Mouse (Mus musculus) midbrain, embryonic 11.5 days (tissue): ENCODE measurements around the gene Pafah1b2. TPM values are rescaled to one million over a fixed set of nuclear protein-coding genes. Genes with fewer than 3 reads are reported as not detected.
A peak's percentile ranks its signal among the peaks of the same experiment; 100 is the strongest.

ENCODE experiments used
- ATAC-seq: fragments of 200-750 bp; cut with Nextera tagmentation; 2 replicates; pipeline ENCODE4 v1.8.0; 2017; ENCODE audit warnings: moderate TSS enrichment, moderate library complexity; ENCODE audit not compliant: low FRiP score
- DNase-seq: peaks from one replicate; pipeline ENCODE4 v3.0.0; 2015; ENCODE audit warnings: low spot score; ENCODE audit errors: missing footprints
- H3K27ac ChIP-seq: fragments of 300-500 bp; sonication (generic); 2 replicates; pipeline ENCODE4 v1.5.1; 2014; ENCODE audit warnings: low read depth, low read length
- H3K27me3 ChIP-seq: fragments of 300-500 bp; sonication (generic); 2 replicates; pipeline ENCODE4 v1.6.1; 2014; ENCODE audit warnings: mild to moderate bottlenecking, low read length, moderate library complexity, mixed read lengths; ENCODE audit not compliant: control insufficient read depth, insufficient read depth
- H3K36me3 ChIP-seq: fragments of 300-500 bp; sonication (generic); 2 replicates; pipeline ENCODE4 v1.6.1; 2014; ENCODE audit warnings: mild to moderate bottlenecking, low read length, moderate library complexity, mixed read lengths; ENCODE audit not compliant: control insufficient read depth, insufficient read depth
- H3K4me1 ChIP-seq: fragments of 300-500 bp; sonication (generic); 2 replicates; pipeline ENCODE4 v1.6.1; 2014; ENCODE audit warnings: low read length; ENCODE audit not compliant: control insufficient read depth, insufficient read depth
- H3K4me2 ChIP-seq: fragments of 300-500 bp; sonication (generic); 2 replicates; pipeline ENCODE4 v1.6.1; 2014; ENCODE audit warnings: mild to moderate bottlenecking, moderate library complexity
- H3K4me3 ChIP-seq: fragments of 300-500 bp; sonication (generic); 2 replicates; pipeline ENCODE4 v1.5.1; 2014; ENCODE audit warnings: low read depth, low read length
- H3K9ac ChIP-seq: fragments of 300-500 bp; sonication (generic); 2 replicates; pipeline ENCODE4 v1.6.1; 2014; ENCODE audit warnings: low read length
- H3K9me3 ChIP-seq: fragments of 300-500 bp; sonication (generic); 2 replicates; pipeline ENCODE4 v1.6.1; 2016; ENCODE audit warnings: low read length; ENCODE audit not compliant: control insufficient read depth
- whole genome bisulfite sequencing: fragments of 180-500 bp; shearing (Covaris S2); extraction: QIAGEN DNeasy Blood & Tissue Kit; methylation state at CpG from one replicate; pipeline ENCODE4 v1.1.7; 2014; 5-methylcytosine and 5-hydroxymethylcytosine counted together
- polyA plus RNA-seq: library from polyadenylated mRNA; unstranded; fragments of >200 nt; fragmentation: Nextera tagmentation; extraction: Ambion mirVana; gene quantifications from 2 replicates; pipeline ENCODE4 v1.2.1, GENCODE M21; 2014

Gene Pafah1b2
- polyA plus RNA-seq, 1 experiment from 2014 or later, result 274 TPM

GRCm38 (mm10) chr9:45979778-45980177 is 32.7 kb downstream of the Pafah1b2 start:
- 92% methylated on average over 2 of the region's 2 CpGs for WGBS
- Histone ChIP-seq H3K36me3 (peaks cover under 1% of the 10 kb centered on the region; the same call in 1 of the 2 replicates), H3K27ac (no peak overlapping the region), H3K4me3 (no peak overlapping the region), H3K9me3 (no peaks in the 10 kb centered on the region), H3K9ac (no peak overlapping the region), H3K4me1 (peaks cover 8% of the 10 kb centered on the region), H3K27me3 (no peaks in the 10 kb centered on the region), H3K4me2 (no peak overlapping the region)
- ATAC-seq (no peak), DNase-seq (no peak)

- WGBS, result 87% methylated on average over 2 of the region's 2 CpGs
Observed at GRCm38 (mm10) chr9:45976884-45977283, 35.6 kb downstream of the Pafah1b2 start.

GRCm38 (mm10) chr9:45963577-45963976 is 48.9 kb downstream of the Pafah1b2 start:
- H3K27ac ChIP-seq, result no peak overlapping the region
- ATAC-seq (no peak), DNase-seq (no peak)
- no peak overlapping the region for H3K4me3 ChIP-seq
- H3K27me3 ChIP-seq, result no peaks in the 10 kb centered on the region
- H3K36me3 ChIP-seq, result peaks cover 15% of the 10 kb centered on the region; the same call in 1 of the 2 replicates
- H3K4me1 ChIP-seq, result no peaks in the 10 kb centered on the region
- WGBS, result 96% methylated on average over 6 of the region's 6 CpGs
- H3K4me2 ChIP-seq, result no peak overlapping the region
- no peaks in the 10 kb centered on the region for H3K9me3 ChIP-seq
- H3K9ac ChIP-seq, result no peak overlapping the region

More at GRCm38 (mm10) chr9:45976884-45977283, 35.6 kb downstream of the Pafah1b2 start:
- no peak overlapping the region for H3K4me3 ChIP-seq
- DNase-seq, result no peak
- H3K4me1 ChIP-seq, result no peaks in the 10 kb centered on the region
- H3K27me3 ChIP-seq, result no peaks in the 10 kb centered on the region
- H3K27ac ChIP-seq, result no peak overlapping the region
- H3K4me2 ChIP-seq, result no peak overlapping the region
- H3K9ac ChIP-seq, result no peak overlapping the region
- ATAC-seq, result no peak
- H3K36me3 ChIP-seq, result peaks cover 9% of the 10 kb centered on the region; the same call in 1 of the 2 replicates
- H3K9me3 ChIP-seq, result no peaks in the 10 kb centered on the region

GRCm38 (mm10) chr9:45961855-45962254 is 50.6 kb downstream of the Pafah1b2 start:
- Histone ChIP-seq H3K4me3 (no peak overlapping the region), H3K27ac (no peak overlapping the region), H3K9ac (no peak overlapping the region), H3K4me2 (no peak overlapping the region), H3K4me1 (no peaks in the 10 kb centered on the region), H3K36me3 (peaks cover 10% of the 10 kb centered on the region; the same call in 1 of the 2 replicates), H3K27me3 (no peaks in the 10 kb centered on the region), H3K9me3 (no peaks in the 10 kb centered on the region)
- 93% methylated on average over 2 of the region's 2 CpGs for WGBS
- ATAC-seq, result no peak
- no peak for DNase-seq

- ATAC-seq (no peak), DNase-seq (no peak)
- Histone ChIP-seq H3K36me3 (peaks cover 6% of the 10 kb centered on the region; the same call in 1 of the 2 replicates), H3K4me1 (peaks cover 4% of the 10 kb centered on the region; the same call in 1 of the 2 replicates), H3K4me3 (no peak overlapping the region), H3K4me2 (no peak overlapping the region), H3K27ac (no peak overlapping the region), H3K9ac (no peak overlapping the region), H3K27me3 (no peaks in the 10 kb centered on the region), H3K9me3 (no peaks in the 10 kb centered on the region)
- 86% methylated on average over 7 of the region's 7 CpGs for WGBS
Observed at GRCm38 (mm10) chr9:45959661-45960060, 52.8 kb downstream of the Pafah1b2 start.

- Histone ChIP-seq H3K4me1 (peaks cover 11% of the 10 kb centered on the region), H3K36me3 (peaks cover 3% of the 10 kb centered on the region; the same call in 1 of the 2 replicates), H3K27ac (no peak overlapping the region), H3K27me3 (no peaks in the 10 kb centered on the region), H3K9me3 (no peaks in the 10 kb centered on the region), H3K9ac (no peak overlapping the region), H3K4me2 (no peak overlapping the region), H3K4me3 (no peak overlapping the region)
- whole genome bisulfite sequencing, result 54% methylated on average over 4 of the region's 4 CpGs
- DNase-seq (no peak), ATAC-seq (no peak)
Observed at GRCm38 (mm10) chr9:45958851-45959250, 53.6 kb downstream of the Pafah1b2 start.

GRCm38 (mm10) chr9:45958023-45958670 is 54.3 kb downstream of the Pafah1b2 start:
- Histone ChIP-seq H3K4me1 (peaks cover 13% of the 10 kb centered on the region), H3K27ac (no peak overlapping the region), H3K27me3 (no peaks in the 10 kb centered on the region), H3K9me3 (no peaks in the 10 kb centered on the region), H3K36me3 (peaks cover 2% of the 10 kb centered on the region; the same call in 1 of the 2 replicates), H3K4me3 (no peak overlapping the region), H3K4me2 (no peak overlapping the region), H3K9ac (no peak overlapping the region)
- DNase-seq (no peak), ATAC-seq (no peak)
- WGBS, result 75% methylated on average over 7 of the region's 7 CpGs

GRCm38 (mm10) chr9:45955107-45955963 is 57.2 kb downstream of the Pafah1b2 start, which contains the start of gene Sidt2:
Gene Sidt2 (minus strand): TSS chr9:45955258.
- Histone ChIP-seq H3K4me2 (peak within 1 kb of the TSS; percentile 92), H3K4me3 (peak within 1 kb of the TSS; percentile 72), H3K36me3 (no peaks in the 10 kb centered on the region), H3K9ac (peak within 1 kb of the TSS; percentile 90), H3K27me3 (no peaks in the 10 kb centered on the region), H3K9me3 (no peaks in the 10 kb centered on the region), H3K27ac (peak within 1 kb of the TSS; percentile 60; the same call in 1 of the 2 replicates), H3K4me1 (peaks cover 13% of the 10 kb centered on the region)
- peak; percentile 98 for DNase-seq
- peak; percentile 97 for ATAC-seq
- WGBS, result under 1% methylated on average over 47 of the region's 48 CpGs
